Mouse (Mus musculus) urinary bladder, postnatal 10 days (tissue): Measurements from ENCODE around the gene Cryab.

Source experiments
- DNase-seq: peaks from one replicate; pipeline ENCODE4 v3.0.0; 2022; ENCODE audit warnings: low spot score

Cryab gene

DNA sequence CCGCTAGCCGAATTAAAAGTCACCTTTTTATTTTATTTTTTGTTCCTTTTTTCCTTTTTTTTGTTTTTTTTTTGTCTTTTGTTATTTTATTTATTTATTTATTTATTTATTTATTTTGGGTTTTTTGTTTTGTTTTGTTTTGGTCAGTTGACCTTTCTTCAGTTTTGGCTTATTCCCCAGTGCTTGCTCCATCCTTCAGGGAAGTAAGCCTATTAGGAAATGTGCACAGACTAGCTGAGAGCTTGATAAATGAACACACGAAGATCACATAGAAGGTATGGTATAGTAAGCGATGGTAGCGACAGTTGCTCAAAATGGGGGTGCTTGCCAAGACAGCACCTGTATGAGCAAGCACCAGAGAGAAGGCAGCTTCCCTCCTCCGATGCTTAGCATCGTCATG lies 46.5 kb downstream of the Cryab start:
- DNase-seq: no peak

GRCm38 (mm10) chr9:50798368-50798767 lies 47.2 kb downstream of the Cryab start:
- DNase-seq: no peak

DNA sequence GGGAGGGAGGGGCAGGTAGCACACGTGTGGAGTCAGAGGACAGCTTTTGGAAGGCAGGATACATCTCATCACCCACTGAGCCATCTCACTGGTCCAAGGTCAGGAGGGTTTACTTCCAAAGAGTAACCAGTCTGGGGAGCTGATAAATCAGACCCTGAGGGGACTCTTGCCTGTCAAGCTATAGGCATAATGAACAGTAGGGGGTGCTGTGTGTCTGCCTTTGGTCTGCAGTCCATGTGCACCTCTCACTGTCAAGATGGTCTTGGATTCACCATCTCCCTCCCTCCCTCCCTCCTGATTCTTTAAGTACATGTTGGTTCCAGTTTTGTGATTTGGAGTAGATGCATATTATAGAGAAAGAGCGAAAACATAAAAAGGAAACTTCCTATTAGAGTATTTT lies 49.9 kb downstream of the Cryab start:
- DNase-seq: no peak

DNA sequence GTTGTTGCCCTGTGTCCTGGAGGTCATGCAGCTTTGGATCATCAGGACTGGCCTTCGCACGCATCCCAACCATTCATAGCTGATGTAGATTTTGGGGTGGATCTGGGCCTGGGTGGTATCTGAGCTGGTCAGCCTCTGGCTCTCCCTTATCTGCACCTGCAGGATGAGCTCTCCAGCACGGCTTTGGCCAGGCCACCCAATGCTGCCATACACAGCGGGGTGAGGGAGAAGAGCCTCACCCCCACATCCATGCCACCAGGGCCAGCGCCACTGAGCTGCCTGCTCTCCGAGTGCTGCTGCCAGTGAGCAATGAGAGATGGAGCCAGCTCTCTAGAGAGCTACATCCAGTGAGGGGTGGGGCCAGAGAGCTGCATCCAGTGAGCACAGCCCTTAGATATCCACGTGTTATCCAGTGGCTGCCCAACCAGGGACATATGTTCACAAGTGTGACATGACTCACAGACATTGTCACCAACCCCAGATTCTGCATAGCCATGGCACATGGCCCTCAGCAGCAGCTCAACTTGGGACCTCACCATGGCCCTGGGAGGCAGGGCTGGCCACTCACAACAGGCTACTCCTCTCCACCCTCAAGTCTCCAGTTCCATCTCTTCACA lies 52.0 kb downstream of the Cryab start:
- DNase-seq: no peak
